Mouse (Mus musculus) limb, embryonic 14.5 days (tissue): ENCODE measurements around the gene Dll4. TPM values are rescaled to one million over a fixed set of nuclear protein-coding genes. Genes with fewer than 3 reads are reported as not detected.

Source experiments
- ATAC-seq: fragments of 200-750 bp; cut with Nextera tagmentation; 2 replicates; pipeline ENCODE4 v1.8.0; 2017; ENCODE audit warnings: low read depth, moderate number of reproducible peaks, moderate TSS enrichment; ENCODE audit not compliant: low FRiP score
- DNase-seq: peaks from one replicate; pipeline ENCODE4 v3.0.0-alpha.2; 2015; ENCODE audit warnings: low spot score
- H3K27ac ChIP-seq: fragments of 300-500 bp; sonication (generic); replicated peaks from 2 replicates; pipeline ENCODE4 v1.5.1; 2014; ENCODE audit warnings: low read depth, mild to moderate bottlenecking, low read length, moderate library complexity, mixed read lengths
- H3K27me3 ChIP-seq: fragments of 300-500 bp; sonication (generic); 2 replicates; pipeline ENCODE4 v1.6.1; 2014; ENCODE audit warnings: low read length, mixed read lengths; ENCODE audit not compliant: control insufficient read depth, insufficient read depth
- H3K36me3 ChIP-seq: fragments of 300-500 bp; sonication (generic); 2 replicates; pipeline ENCODE4 v1.6.1; 2014; ENCODE audit warnings: mild to moderate bottlenecking, low read length, moderate library complexity, mixed read lengths; ENCODE audit not compliant: control insufficient read depth, insufficient read depth
- H3K4me1 ChIP-seq: fragments of 300-500 bp; sonication (generic); 2 replicates; pipeline ENCODE4 v1.6.1; 2014; ENCODE audit warnings: antibody characterized with exemption, low read length, mixed read lengths; ENCODE audit not compliant: control insufficient read depth, insufficient read depth
- H3K4me2 ChIP-seq: fragments of 300-500 bp; sonication (generic); replicated peaks from 2 replicates; pipeline ENCODE4 v1.6.1; 2014; ENCODE audit warnings: low read depth, mild to moderate bottlenecking, low read length, moderate library complexity; ENCODE audit not compliant: severe bottlenecking
- H3K4me3 ChIP-seq: fragments of 300-500 bp; sonication (generic); replicated peaks from 2 replicates; pipeline ENCODE4 v1.5.1; 2014; ENCODE audit warnings: low read length
- H3K9ac ChIP-seq: fragments of 300-500 bp; sonication (generic); 2 replicates; pipeline ENCODE4 v1.6.1; 2014; ENCODE audit warnings: mild to moderate bottlenecking, low read depth, low read length, moderate library complexity; ENCODE audit not compliant: severe bottlenecking
- H3K9me3 ChIP-seq: fragments of 300-500 bp; sonication (generic); 2 replicates; pipeline ENCODE4 v1.6.1; 2016; ENCODE audit warnings: low read length; ENCODE audit not compliant: control insufficient read depth
- POLR2A ChIP-seq: fragments of 200-500 bp; IDR thresholded peaks from 2 replicates; pipeline ENCODE4 v1.8.0; 2012; ENCODE audit warnings: inconsistent platforms, mild to moderate bottlenecking, moderate library complexity, borderline replicate concordance; ENCODE audit not compliant: insufficient read depth, insufficient read length; ENCODE audit errors: extremely low read depth
- WGBS: fragments of 180-500 bp; shearing (Covaris S2); extraction: QIAGEN DNeasy Blood & Tissue Kit; methylation state at CpG from one replicate; pipeline ENCODE4 v1.1.7; 2014; 5-methylcytosine and 5-hydroxymethylcytosine counted together
- polyA plus RNA-seq, 2 experiments: library from polyadenylated mRNA; depleted of rRNA in 1 of 2; stranded (reverse) in 1 of 2; unstranded in 1 of 2; fragments of >200 nt; fragmentation: Nextera tagmentation in 1 of 2; extraction: Ambion mirVana in 1 of 2; gene quantifications; 2 replicates each; pipeline versions ENCODE4 v1.2.1 to v1.2.3; 2012 to 2014

Gene Dll4
- polyA plus RNA-seq, 2 experiments: 5.1 to 9.0 TPM

GRCm38 (mm10) chr2:119320571-119320970, 5.0 kb upstream of the Dll4 start:
- Histone ChIP-seq H3K9ac (no peak overlapping the region), H3K9me3 (no peaks in the 10 kb centered on the region), H3K4me3 (no peak overlapping the region), H3K4me2 (no peak overlapping the region), H3K4me1 (peaks cover 21% of the 10 kb centered on the region), H3K27me3 (peaks cover 51% of the 10 kb centered on the region), H3K36me3 (no peaks in the 10 kb centered on the region), H3K27ac (no peak overlapping the region)
- ATAC-seq (no peak), DNase-seq (no peak)
- TF ChIP-seq POLR2A: no peak
- 58% methylated on average over 8 of the region's 8 CpGs for WGBS

- WGBS: 3% methylated on average over 46 of the region's 48 CpGs
- Histone ChIP-seq H3K9ac (peak overlapping the region; percentile 43), H3K27ac (no peak overlapping the region), H3K4me3 (peak overlapping the region; percentile 40), H3K4me1 (peaks cover 32% of the 10 kb centered on the region), H3K27me3 (peaks cover 64% of the 10 kb centered on the region), H3K9me3 (no peaks in the 10 kb centered on the region), H3K4me2 (peak overlapping the region; percentile 72), H3K36me3 (no peaks in the 10 kb centered on the region)
- no peak for DNase-seq
- no peak for TF ChIP-seq POLR2A
- no peak for ATAC-seq
Measured at GRCm38 (mm10) chr2:119321771-119322586, 3.6 kb upstream of the Dll4 start.

GRCm38 (mm10) chr2:119322587-119323300, 2.8 kb upstream of the Dll4 start:
- 0 out of 2 replicates have a peak, but pooled peaks have one; percentile 9 for ATAC-seq

GRCm38 (mm10) chr2:119323866-119324575, 1.6 kb upstream of the Dll4 start:
- no peaks in the 10 kb centered on the region for H3K36me3 ChIP-seq
- H3K27me3 ChIP-seq: peaks cover 84% of the 10 kb centered on the region
- peak overlapping the region; percentile 84; the same call in 1 of the 2 replicates for H3K4me2 ChIP-seq
- no peak overlapping the region for H3K9ac ChIP-seq
- no peak for ATAC-seq
- DNase-seq: no peak
- 6% methylated on average over 28 of the region's 32 CpGs for WGBS
- peaks cover 32% of the 10 kb centered on the region for H3K4me1 ChIP-seq
- no peak overlapping the region for H3K27ac ChIP-seq
- TF ChIP-seq POLR2A: no peak
- H3K9me3 ChIP-seq: no peaks in the 10 kb centered on the region
- peak overlapping the region; percentile 43 for H3K4me3 ChIP-seq

More at GRCm38 (mm10) chr2:119322587-119323300, 2.8 kb upstream of the Dll4 start:
- H3K4me1 ChIP-seq: peaks cover 32% of the 10 kb centered on the region
- DNase-seq: no peak
- peaks cover 71% of the 10 kb centered on the region for H3K27me3 ChIP-seq
- H3K27ac ChIP-seq: no peak overlapping the region
- H3K36me3 ChIP-seq: no peaks in the 10 kb centered on the region
- H3K9me3 ChIP-seq: no peaks in the 10 kb centered on the region
- H3K4me2 ChIP-seq: peak overlapping the region; percentile 72
- peak overlapping the region; percentile 40 for H3K4me3 ChIP-seq
- 8% methylated on average over 36 of the region's 39 CpGs for WGBS
- TF ChIP-seq POLR2A: no peak
- H3K9ac ChIP-seq: peak overlapping the region; percentile 43

GRCm38 (mm10) chr2:119324576-119325318, 837 bp upstream of the Dll4 start:
- DNase-seq: no peak
- H3K4me1 ChIP-seq: peaks cover 32% of the 10 kb centered on the region

More at GRCm38 (mm10) chr2:119324576-119325318, 837 bp upstream of the Dll4 start:
- Histone ChIP-seq H3K4me3 (peak overlapping the region; percentile 43), H3K36me3 (no peaks in the 10 kb centered on the region), H3K27ac (no peak overlapping the region), H3K27me3 (peaks cover 89% of the 10 kb centered on the region), H3K9me3 (no peaks in the 10 kb centered on the region), H3K4me2 (peak overlapping the region; percentile 84), H3K9ac (no peak overlapping the region)
- no peak for TF ChIP-seq POLR2A
- WGBS: 2% methylated on average over 30 of the region's 32 CpGs
- ATAC-seq: no peak
